Mouse (Mus musculus) c-Kit-positive CD71-positive TER-119-negative erythroid progenitor cells, embryonic 14.5 days (primary cell): Measurements from ENCODE around the gene Olfr1030.
"Not testable (repeated sequence)": the region's sequence is repeated elsewhere in the genome, so short reads cannot be mapped to it uniquely, and the experiment has no call there.

Experiments used
- DNase-seq: peaks from one replicate; pipeline ENCODE4 v3.0.0-alpha.2; 2013; ENCODE audit warnings: low read depth

Olfr1030 gene

GRCm38 (mm10) chr2:85978976-85979375 is at the start of gene Olfr1030:
Gene Olfr1030 (plus strand): TSS chr2:85979276.
- no peak for DNase-seq

- DNase-seq, result no peak
Measured at GRCm38 (mm10) chr2:85950137-85950536, 28.9 kb upstream of the Olfr1030 start, which contains the start of gene Olfr1028. Gene Olfr1028 (plus strand): TSS chr2:85950437.

GRCm38 (mm10) chr2:85973595-85973994 is 5.5 kb upstream of the Olfr1030 start, which contains the start of gene Olfr1029:
Gene Olfr1029 (plus strand): TSS chr2:85973895.
- no peak for DNase-seq

DNA sequence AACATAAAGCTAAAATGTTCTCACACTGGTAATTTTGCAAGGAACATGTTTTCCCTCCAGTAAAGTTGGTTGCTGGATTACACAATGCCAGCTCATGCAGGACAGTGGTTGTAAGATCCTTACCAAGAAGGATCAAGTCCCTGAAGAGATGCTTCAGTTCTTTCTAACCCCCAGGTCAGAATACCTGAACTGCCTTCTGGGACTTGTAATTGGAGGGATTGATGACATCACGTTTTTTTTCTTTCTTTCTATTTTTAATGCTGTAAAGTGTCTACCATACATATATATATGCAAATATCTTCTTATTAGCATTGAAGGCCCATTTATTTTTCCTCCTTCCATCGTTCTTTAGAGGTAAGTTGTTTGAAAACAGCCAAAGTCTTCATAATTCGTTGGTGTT is 10.9 kb downstream of the Olfr1030 start, which contains the start of gene Olfr1031:
Olfr1031 (plus strand) TSS at position 301 of the 400 bp plus-strand sequence.
- no peak for DNase-seq

- DNase-seq, result no peak
Measured at GRCm38 (mm10) chr2:86005240-86005639, 26.2 kb downstream of the Olfr1030 start, which contains the start of gene Olfr1032. Gene Olfr1032 (plus strand): TSS chr2:86005540.

GRCm38 (mm10) chr2:86020406-86020805 is 41.3 kb downstream of the Olfr1030 start, which contains the start of gene Olfr1033:
Gene Olfr1033 (plus strand): TSS chr2:86020633.
- DNase-seq, result not testable (repeated sequence)

DNA sequence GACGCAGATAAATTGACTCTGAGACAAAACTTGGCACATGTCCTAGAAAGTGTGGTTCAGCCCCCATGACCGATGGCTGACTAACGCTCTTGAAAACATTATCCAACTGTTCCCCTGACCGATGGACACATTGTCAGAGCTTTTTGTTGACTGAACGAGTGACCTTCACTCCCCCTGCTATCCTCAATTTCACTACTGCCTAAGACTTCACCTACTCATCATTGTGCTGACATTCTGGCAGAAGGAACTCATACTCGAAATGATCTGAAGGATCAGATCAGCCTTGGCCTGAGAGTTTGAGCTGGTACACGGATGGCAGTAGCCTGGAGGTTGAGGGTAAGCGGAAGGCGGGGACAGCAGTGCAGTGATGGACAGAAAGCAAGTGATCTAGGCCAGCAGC is 42.4 kb downstream of the Olfr1030 start:
- DNase-seq, result not testable (repeated sequence)
